Mouse (Mus musculus) embryonic fibroblast, embryonic 13.5 days (primary cell): ENCODE measurements around the gene Gm20388. TPM values are rescaled to one million over a fixed set of nuclear protein-coding genes. Genes with fewer than 3 reads are reported as not detected.

Experiments
- H3K27ac ChIP-seq: 2 replicates; pipeline ENCODE4 v1.5.1; 2012; ENCODE audit warnings: low read length, control low read depth, inconsistent platforms; ENCODE audit not compliant: insufficient read depth
- H3K4me1 ChIP-seq: 2 replicates; pipeline ENCODE4 v1.6.1; 2011; ENCODE audit warnings: low read length; ENCODE audit not compliant: control insufficient read depth, insufficient read depth
- H3K4me3 ChIP-seq: 2 replicates; pipeline ENCODE4 v1.5.1; 2011; ENCODE audit warnings: mild to moderate bottlenecking, control low read depth, low read length; ENCODE audit not compliant: insufficient read depth
- CTCF ChIP-seq: IDR thresholded peaks from 2 replicates; pipeline ENCODE4 v1.5.1; 2011; ENCODE audit warnings: mild to moderate bottlenecking, control low read depth, low read length, moderate library complexity, borderline replicate concordance; ENCODE audit not compliant: insufficient read depth
- POLR2A ChIP-seq: IDR thresholded peaks from 2 replicates; pipeline ENCODE4 v1.6.1; 2011; ENCODE audit warnings: low read depth, mild to moderate bottlenecking, control low read depth, low read length, moderate library complexity
- polyA plus RNA-seq: library from polyadenylated mRNA; stranded (reverse); fragments of >200 nt; gene quantifications from 2 replicates; pipeline ENCODE4 v1.2.4, GENCODE M21; 2011; ENCODE audit warnings: low read depth; ENCODE audit not compliant: missing spikeins, insufficient read length

Gene Gm20388
- polyA plus RNA-seq, 1 experiment = 82.8 TPM

- H3K4me1 ChIP-seq = no peaks in the 10 kb centered on the region
- H3K27ac ChIP-seq = no peak overlapping the region
- no peak for TF ChIP-seq POLR2A
- no peak for TF ChIP-seq CTCF
- H3K4me3 ChIP-seq = no peak overlapping the region
Observed at GRCm38 (mm10) chr8:121058081-121058480, 1147.4 kb downstream of the Gm20388 start.

GRCm38 (mm10) chr8:121059098-121059497 lies 1148.5 kb downstream of the Gm20388 start:
- no peak for TF ChIP-seq CTCF
- no peak for TF ChIP-seq POLR2A
- Histone ChIP-seq H3K27ac (no peak overlapping the region), H3K4me1 (no peaks in the 10 kb centered on the region), H3K4me3 (no peak overlapping the region)

- H3K27ac ChIP-seq = no peak overlapping the region
- H3K4me3 ChIP-seq = no peak overlapping the region
- TF ChIP-seq CTCF = no peak
- no peak for TF ChIP-seq POLR2A
- no peaks in the 10 kb centered on the region for H3K4me1 ChIP-seq
Observed at GRCm38 (mm10) chr8:121062521-121062920, 1151.9 kb downstream of the Gm20388 start.

GRCm38 (mm10) chr8:121063649-121064048 lies 1153.0 kb downstream of the Gm20388 start:
- Histone ChIP-seq H3K4me3 (no peak overlapping the region), H3K27ac (no peak overlapping the region), H3K4me1 (no peaks in the 10 kb centered on the region)
- TF ChIP-seq POLR2A (no peak), CTCF (no peak)

- no peaks in the 10 kb centered on the region for H3K4me1 ChIP-seq
- TF ChIP-seq POLR2A = no peak
- no peak for TF ChIP-seq CTCF
- no peak overlapping the region for H3K4me3 ChIP-seq
- H3K27ac ChIP-seq = no peak overlapping the region
Observed at GRCm38 (mm10) chr8:121071454-121071853, 1160.8 kb downstream of the Gm20388 start.

GRCm38 (mm10) chr8:121072406-121073130 lies 1161.9 kb downstream of the Gm20388 start:
- H3K4me3 ChIP-seq = no peak overlapping the region
- no peak for TF ChIP-seq POLR2A
- no peak for TF ChIP-seq CTCF

GRCm38 (mm10) chr8:121073174-121074107 lies 1162.8 kb downstream of the Gm20388 start:
- Histone ChIP-seq H3K27ac (no peak overlapping the region), H3K4me3 (no peak overlapping the region)

More at GRCm38 (mm10) chr8:121072406-121073130, 1161.9 kb downstream of the Gm20388 start:
- no peak overlapping the region for H3K27ac ChIP-seq
- H3K4me1 ChIP-seq = no peaks in the 10 kb centered on the region

GRCm38 (mm10) chr8:121074108-121074847 lies 1163.6 kb downstream of the Gm20388 start:
- no peaks in the 10 kb centered on the region for H3K4me1 ChIP-seq
- no peak for TF ChIP-seq POLR2A
- TF ChIP-seq CTCF = no peak
- H3K4me3 ChIP-seq = no peak overlapping the region
- H3K27ac ChIP-seq = no peak overlapping the region

More at GRCm38 (mm10) chr8:121073174-121074107, 1162.8 kb downstream of the Gm20388 start:
- no peaks in the 10 kb centered on the region for H3K4me1 ChIP-seq
- TF ChIP-seq CTCF (no peak), POLR2A (no peak)

GRCm38 (mm10) chr8:121074848-121075145 lies 1164.2 kb downstream of the Gm20388 start:
- Histone ChIP-seq H3K4me1 (no peaks in the 10 kb centered on the region), H3K27ac (no peak overlapping the region), H3K4me3 (no peak overlapping the region)
- no peak for TF ChIP-seq POLR2A
- TF ChIP-seq CTCF = no peak

- Histone ChIP-seq H3K27ac (no peak overlapping the region), H3K4me1 (no peaks in the 10 kb centered on the region), H3K4me3 (no peak overlapping the region)
- TF ChIP-seq CTCF (no peak), POLR2A (no peak)
Observed at GRCm38 (mm10) chr8:121075936-121076335, 1165.3 kb downstream of the Gm20388 start.
